Mouse (Mus musculus) kidney, adult 2 months (tissue): ENCODE measurements around the gene D630045J12Rik. TPM values are rescaled to one million over a fixed set of nuclear protein-coding genes. Genes with fewer than 3 reads are reported as not detected.

Source experiments
- DNase-seq: peaks from one replicate; pipeline ENCODE4 v3.0.0; 2021
- H3K27ac ChIP-seq: fragments of 200-500 bp; 2 replicates; pipeline ENCODE4 v1.5.1; 2012; ENCODE audit warnings: low read depth, low read length, control low read depth, inconsistent platforms; ENCODE audit not compliant: insufficient read depth
- H3K27me3 ChIP-seq: fragments of 200-500 bp; replicated peaks from 2 replicates; pipeline ENCODE4 v1.6.1; 2012; ENCODE audit warnings: mild to moderate bottlenecking, moderate library complexity, low read length, inconsistent platforms; ENCODE audit not compliant: control insufficient read depth, insufficient read depth
- H3K36me3 ChIP-seq: fragments of 200-500 bp; 2 replicates; pipeline ENCODE4 v1.6.1; 2012; ENCODE audit warnings: mild to moderate bottlenecking, moderate library complexity, low read length, inconsistent platforms; ENCODE audit not compliant: control insufficient read depth, insufficient read depth
- H3K4me1 ChIP-seq: fragments of 200-500 bp; 2 replicates; pipeline ENCODE4 v1.6.1; 2011; ENCODE audit warnings: low read length; ENCODE audit not compliant: control insufficient read depth, insufficient read depth
- H3K4me3 ChIP-seq: fragments of 200-500 bp; 2 replicates; pipeline ENCODE4 v1.5.1; 2011; ENCODE audit warnings: mild to moderate bottlenecking, low read depth, low read length, control low read depth; ENCODE audit not compliant: insufficient read depth
- CTCF ChIP-seq: fragments of 200-500 bp; conservative IDR thresholded peaks from 2 replicates; pipeline ENCODE4 v1.5.1; 2011; ENCODE audit warnings: low read depth, mild to moderate bottlenecking, control low read depth, low read length, moderate library complexity, mixed read lengths; ENCODE audit not compliant: insufficient read depth, insufficient read length
- POLR2A ChIP-seq: fragments of 200-500 bp; IDR thresholded peaks from one replicate; pipeline ENCODE4 v1.6.1; 2011; ENCODE audit warnings: low read depth, low read length, control low read depth
- WGBS: fragments of 180-500 bp; shearing (Covaris S2); methylation state at CpG from one replicate; pipeline ENCODE4 v1.1.7; 2018; 5-methylcytosine and 5-hydroxymethylcytosine counted together
- polyA plus RNA-seq: library from polyadenylated mRNA; depleted of rRNA; stranded (reverse); fragments of >200 nt; gene quantifications from 2 replicates; pipeline ENCODE4 v1.2.3, GENCODE M21; 2012

Gene D630045J12Rik
- polyA plus RNA-seq, 1 experiment, result 31.1 TPM

GRCm38 (mm10) chr6:38284422-38284821 lies 30.6 kb upstream of the D630045J12Rik start:
- no peak for TF ChIP-seq POLR2A
- TF ChIP-seq CTCF, result no peak
- H3K27me3 ChIP-seq, result no peaks in the 10 kb centered on the region
- no peak for DNase-seq
- H3K36me3 ChIP-seq, result no peaks in the 10 kb centered on the region
- H3K27ac ChIP-seq, result no peak overlapping the region
- no peaks in the 10 kb centered on the region for H3K4me1 ChIP-seq
- over 99% methylated on average over 19 of the region's 19 CpGs for WGBS
- H3K4me3 ChIP-seq, result no peak overlapping the region

GRCm38 (mm10) chr6:38264466-38264865 lies 10.7 kb upstream of the D630045J12Rik start:
- H3K36me3 ChIP-seq, result no peaks in the 10 kb centered on the region
- WGBS, result 70% methylated on average over 7 of the region's 7 CpGs

GRCm38 (mm10) chr6:38263393-38264159 lies 9.8 kb upstream of the D630045J12Rik start:
- H3K36me3 ChIP-seq, result no peaks in the 10 kb centered on the region
- no peaks in the 10 kb centered on the region for H3K4me1 ChIP-seq
- 69% methylated on average over 5 of the region's 5 CpGs for WGBS
- H3K27ac ChIP-seq, result no peak overlapping the region
- no peaks in the 10 kb centered on the region for H3K27me3 ChIP-seq
- peak; percentile 36 for DNase-seq
- no peak overlapping the region for H3K4me3 ChIP-seq
- TF ChIP-seq CTCF (no peak), POLR2A (no peak)

More at GRCm38 (mm10) chr6:38264466-38264865, 10.7 kb upstream of the D630045J12Rik start:
- Histone ChIP-seq H3K27me3 (no peaks in the 10 kb centered on the region), H3K4me1 (no peaks in the 10 kb centered on the region), H3K27ac (no peak overlapping the region), H3K4me3 (no peak overlapping the region)
- DNase-seq, result no peak
- TF ChIP-seq POLR2A (no peak), CTCF (no peak)

GRCm38 (mm10) chr6:38261877-38262276 lies 8.1 kb upstream of the D630045J12Rik start:
- WGBS, result 76% methylated on average over 4 of the region's 4 CpGs
- DNase-seq, result peak; percentile 32
- no peak overlapping the region for H3K27ac ChIP-seq
- no peaks in the 10 kb centered on the region for H3K27me3 ChIP-seq
- peaks cover 6% of the 10 kb centered on the region; the same call in 1 of the 2 replicates for H3K4me1 ChIP-seq
- H3K36me3 ChIP-seq, result no peaks in the 10 kb centered on the region
- H3K4me3 ChIP-seq, result no peak overlapping the region
- no peak for TF ChIP-seq POLR2A
- no peak; the same call in 1 of the 2 replicates for TF ChIP-seq CTCF

- H3K4me1 ChIP-seq, result peaks cover 16% of the 10 kb centered on the region; the same call in 1 of the 2 replicates
- H3K36me3 ChIP-seq, result no peaks in the 10 kb centered on the region
- H3K27me3 ChIP-seq, result no peaks in the 10 kb centered on the region
- WGBS, result 69% methylated on average over 8 of the region's 8 CpGs
- peak overlapping the region; percentile 89 for H3K27ac ChIP-seq
- no peak for TF ChIP-seq CTCF
- H3K4me3 ChIP-seq, result no peak overlapping the region
- DNase-seq, result peak; percentile 88
Measured at GRCm38 (mm10) chr6:38257506-38257905, 3.7 kb upstream of the D630045J12Rik start.

- 94% methylated on average over 4 of the region's 4 CpGs for WGBS
- no peak overlapping the region for H3K4me3 ChIP-seq
- no peaks in the 10 kb centered on the region for H3K36me3 ChIP-seq
- H3K27me3 ChIP-seq, result no peaks in the 10 kb centered on the region
- no peak for DNase-seq
- peak overlapping the region; percentile 61 for H3K27ac ChIP-seq
- no peak for TF ChIP-seq CTCF
- no peak for TF ChIP-seq POLR2A
- peaks cover 22% of the 10 kb centered on the region; the same call in 1 of the 2 replicates for H3K4me1 ChIP-seq
Measured at GRCm38 (mm10) chr6:38256793-38257192, 3.0 kb upstream of the D630045J12Rik start.

GRCm38 (mm10) chr6:38255794-38256193 lies 2.0 kb upstream of the D630045J12Rik start:
- H3K4me1 ChIP-seq, result peaks cover 25% of the 10 kb centered on the region; the same call in 1 of the 2 replicates
- DNase-seq, result no peak
- H3K36me3 ChIP-seq, result no peaks in the 10 kb centered on the region
- H3K4me3 ChIP-seq, result no peak overlapping the region
- 60% methylated on average over 2 of the region's 2 CpGs for WGBS
- H3K27ac ChIP-seq, result no peak overlapping the region; the same call in 1 of the 2 replicates
- TF ChIP-seq CTCF (no peak), POLR2A (no peak)
- H3K27me3 ChIP-seq, result no peaks in the 10 kb centered on the region
